Mouse (Mus musculus) heart, embryonic 14.5 days (tissue): ENCODE measurements around the gene Akap17b. TPM values are rescaled to one million over a fixed set of nuclear protein-coding genes. Genes with fewer than 3 reads are reported as not detected.

Experiments used
- ATAC-seq: fragments of 200-750 bp; cut with Nextera tagmentation; 2 replicates; pipeline ENCODE4 v1.8.0; 2017; ENCODE audit warnings: low read depth, moderate TSS enrichment; ENCODE audit not compliant: insufficient number of reproducible peaks, insufficient read depth, low FRiP score
- H3K27ac ChIP-seq, 2 experiments: fragments of 200-500 bp in 1 of 2; fragments of 300-500 bp in 1 of 2; sonication (generic) in 1 of 2; replicated peaks in 1 of 2; 2 replicates each; pipeline ENCODE4 v1.5.1; 2012 to 2014; ENCODE audit warnings: low read depth in 2 of 2, low read length in 2 of 2, control low read depth in 1 of 2, mild to moderate bottlenecking in 1 of 2, mixed read lengths in 1 of 2; ENCODE audit not compliant: control insufficient read depth in 1 of 2, insufficient read depth in 1 of 2
- H3K27me3 ChIP-seq: fragments of 300-500 bp; sonication (generic); 2 replicates; pipeline ENCODE4 v1.6.1; 2014; ENCODE audit warnings: mild to moderate bottlenecking, low read length, control low read depth; ENCODE audit not compliant: control insufficient read depth, insufficient read depth
- H3K36me3 ChIP-seq: fragments of 300-500 bp; sonication (generic); 2 replicates; pipeline ENCODE4 v1.6.1; 2014; ENCODE audit warnings: mild to moderate bottlenecking, control low read depth, low read length, mixed read lengths; ENCODE audit not compliant: control insufficient read depth, insufficient read depth
- H3K4me1 ChIP-seq, 2 experiments: fragments of 200-500 bp in 1 of 2; fragments of 300-500 bp in 1 of 2; sonication (generic) in 1 of 2; 2 replicates each; pipeline ENCODE4 v1.6.1; 2012 to 2014; ENCODE audit warnings: low read length in 2 of 2, control low read depth in 1 of 2, mixed read lengths in 1 of 2; ENCODE audit not compliant: control insufficient read depth in 2 of 2, insufficient read depth in 2 of 2
- H3K4me2 ChIP-seq: fragments of 300-500 bp; sonication (generic); 2 replicates; pipeline ENCODE4 v1.6.1; 2014; ENCODE audit warnings: mild to moderate bottlenecking, low read length
- H3K4me3 ChIP-seq, 2 experiments: fragments of 200-500 bp in 1 of 2; fragments of 300-500 bp in 1 of 2; sonication (generic) in 1 of 2; 2 replicates each; pipeline ENCODE4 v1.5.1; 2012 to 2014; ENCODE audit warnings: low read length in 2 of 2, mild to moderate bottlenecking in 2 of 2, control low read depth in 1 of 2, low read depth in 1 of 2, moderate library complexity in 1 of 2; ENCODE audit not compliant: control insufficient read depth in 1 of 2, insufficient read depth in 1 of 2
- H3K9ac ChIP-seq: fragments of 300-500 bp; sonication (generic); 2 replicates; pipeline ENCODE4 v1.6.1; 2014; ENCODE audit warnings: mild to moderate bottlenecking, low read length
- H3K9me3 ChIP-seq: fragments of 300-500 bp; sonication (generic); 2 replicates; pipeline ENCODE4 v1.6.1; 2016; ENCODE audit warnings: low read length, control low read depth; ENCODE audit not compliant: control insufficient read depth
- WGBS: fragments of 180-500 bp; shearing (Covaris S2); extraction: QIAGEN DNeasy Blood & Tissue Kit; methylation state at CpG from one replicate; pipeline ENCODE4 v1.1.7; 2014; 5-methylcytosine and 5-hydroxymethylcytosine counted together
- polyA plus RNA-seq: library from polyadenylated mRNA; unstranded; fragments of >200 nt; fragmentation: Nextera tagmentation; extraction: Ambion mirVana; gene quantifications from 2 replicates; pipeline ENCODE4 v1.2.1, GENCODE M21; 2014

Gene Akap17b
- 1.5 and 2.0 TPM in 2 replicates for polyA plus RNA-seq

DNA sequence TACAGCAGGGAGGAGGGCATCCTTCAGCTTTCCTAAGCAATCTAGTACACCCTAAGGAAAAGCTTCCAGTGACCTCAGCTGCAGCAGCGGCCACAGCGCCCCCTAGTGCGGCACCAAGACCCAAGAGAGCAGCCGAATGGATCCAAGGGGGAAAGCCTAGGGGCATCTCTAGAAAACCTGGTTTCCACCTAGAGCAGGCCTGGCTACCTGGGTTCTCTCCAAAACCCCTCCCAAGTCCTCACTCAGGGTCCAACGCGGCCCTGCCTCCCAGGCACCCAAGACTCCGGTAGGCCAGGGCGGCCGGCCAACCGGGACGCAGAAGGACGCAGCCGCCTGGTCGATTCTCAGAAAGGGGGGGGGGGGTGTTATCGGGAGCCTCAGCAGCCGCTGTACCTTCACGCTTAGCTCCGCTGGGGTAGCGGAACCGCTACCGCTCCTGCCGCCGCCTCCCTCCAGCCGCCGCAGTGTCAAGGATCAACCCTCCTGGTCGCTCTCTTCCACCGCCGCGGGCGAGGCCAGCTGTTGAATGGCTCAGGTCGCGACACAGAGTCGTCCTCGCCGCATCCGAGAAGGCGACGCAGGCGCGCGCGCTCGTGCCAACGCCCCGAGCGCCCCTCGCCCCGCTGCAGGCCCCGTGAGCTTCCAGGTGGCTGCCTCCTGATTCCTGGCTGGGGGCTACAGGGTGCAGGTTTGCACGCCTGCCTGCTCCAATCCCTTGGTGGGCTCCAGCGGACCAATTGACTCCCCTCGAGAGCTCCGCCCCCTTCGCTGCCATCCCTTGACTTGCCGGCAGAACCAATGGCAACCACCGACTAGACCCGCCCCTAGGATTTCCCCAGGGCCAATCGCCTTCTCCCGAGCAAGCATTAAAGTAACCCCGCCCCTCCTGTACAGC, at the start of gene Akap17b:
Gene Akap17b, minus strand, starts transcription at position 739 of the 895 bp plus-strand sequence.
- no peaks in the 10 kb centered on the region; a peak in 1 of 4 replicates for H3K4me1 ChIP-seq
- peak within 1 kb of the TSS; percentile 58 for H3K4me2 ChIP-seq
- H3K4me3 ChIP-seq, result peak within 1 kb of the TSS; percentile 51 to 61
- H3K27me3 ChIP-seq, result no peaks in the 10 kb centered on the region
- peak within 1 kb of the TSS; percentile 73 for H3K9ac ChIP-seq
- peak; percentile 91 for ATAC-seq
- no peaks in the 10 kb centered on the region for H3K9me3 ChIP-seq
- peak within 1 kb of the TSS in 1 of 2 experiments; percentile 62; a peak in 1 of 4 replicates for H3K27ac ChIP-seq
- 23% methylated on average over 40 of the region's 60 CpGs for WGBS
- H3K36me3 ChIP-seq, result no peaks in the 10 kb centered on the region

DNA sequence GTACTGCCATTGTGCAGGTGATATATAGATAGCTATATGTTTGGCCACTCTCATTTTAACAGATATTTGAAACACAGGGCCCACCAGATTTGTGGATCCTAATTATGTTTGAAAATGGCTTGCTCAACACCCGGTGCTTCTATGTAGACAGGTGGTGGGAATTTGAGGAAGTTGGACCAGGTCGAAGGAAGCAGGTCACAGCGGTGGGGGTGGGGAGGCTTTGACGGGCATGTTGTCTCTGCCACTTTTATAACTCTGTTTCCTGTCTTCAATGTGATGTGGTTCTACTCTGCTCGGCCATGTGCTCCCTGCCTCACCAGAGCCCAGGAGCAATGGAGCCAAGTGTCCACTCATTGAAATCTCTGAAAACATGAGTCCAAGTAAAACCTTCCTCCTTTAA, 46.2 kb upstream of the Akap17b start:
- 73% methylated on average over 5 of the region's 5 CpGs for WGBS
- Histone ChIP-seq H3K9me3 (no peaks in the 10 kb centered on the region), H3K27ac (no peak overlapping the region)

GRCm38 (mm10) chrX:36689655-36690054, 44.5 kb upstream of the Akap17b start:
- Histone ChIP-seq H3K27me3 (no peaks in the 10 kb centered on the region), H3K4me3 (no peak overlapping the region), H3K36me3 (no peaks in the 10 kb centered on the region), H3K4me2 (no peak overlapping the region), H3K27ac (no peak overlapping the region), H3K9ac (no peak overlapping the region), H3K9me3 (no peaks in the 10 kb centered on the region), H3K4me1 (no peaks in the 10 kb centered on the region)
- no peak for ATAC-seq

More for the DNA sequence above, 46.2 kb upstream of the Akap17b start:
- no peaks in the 10 kb centered on the region for H3K36me3 ChIP-seq
- ATAC-seq, result no peak
- no peak overlapping the region for H3K9ac ChIP-seq
- H3K4me1 ChIP-seq, result no peaks in the 10 kb centered on the region
- no peak overlapping the region for H3K4me3 ChIP-seq
- H3K4me2 ChIP-seq, result no peak overlapping the region
- no peaks in the 10 kb centered on the region for H3K27me3 ChIP-seq

GRCm38 (mm10) chrX:36676836-36677235, 31.6 kb upstream of the Akap17b start:
- H3K36me3 ChIP-seq, result no peaks in the 10 kb centered on the region
- H3K4me1 ChIP-seq, result no peaks in the 10 kb centered on the region
- H3K9ac ChIP-seq, result no peak overlapping the region
- 42% methylated on average over 1 of the region's 1 CpGs for WGBS
- H3K27me3 ChIP-seq, result no peaks in the 10 kb centered on the region
- H3K27ac ChIP-seq, result no peak overlapping the region
- no peaks in the 10 kb centered on the region for H3K9me3 ChIP-seq
- no peak overlapping the region for H3K4me2 ChIP-seq
- no peak overlapping the region for H3K4me3 ChIP-seq
- no peak for ATAC-seq

- H3K9ac ChIP-seq, result no peak overlapping the region
- no peak overlapping the region for H3K27ac ChIP-seq
- no peaks in the 10 kb centered on the region for H3K36me3 ChIP-seq
- no peak overlapping the region for H3K4me2 ChIP-seq
- 44% methylated on average over 2 of the region's 2 CpGs for WGBS
- H3K9me3 ChIP-seq, result no peaks in the 10 kb centered on the region
- no peaks in the 10 kb centered on the region for H3K4me1 ChIP-seq
- ATAC-seq, result no peak
- H3K4me3 ChIP-seq, result no peak overlapping the region
- H3K27me3 ChIP-seq, result no peaks in the 10 kb centered on the region
These were observed 27.5 kb upstream of the Akap17b start for GRCm38 (mm10) chrX:36672708-36673107.

DNA sequence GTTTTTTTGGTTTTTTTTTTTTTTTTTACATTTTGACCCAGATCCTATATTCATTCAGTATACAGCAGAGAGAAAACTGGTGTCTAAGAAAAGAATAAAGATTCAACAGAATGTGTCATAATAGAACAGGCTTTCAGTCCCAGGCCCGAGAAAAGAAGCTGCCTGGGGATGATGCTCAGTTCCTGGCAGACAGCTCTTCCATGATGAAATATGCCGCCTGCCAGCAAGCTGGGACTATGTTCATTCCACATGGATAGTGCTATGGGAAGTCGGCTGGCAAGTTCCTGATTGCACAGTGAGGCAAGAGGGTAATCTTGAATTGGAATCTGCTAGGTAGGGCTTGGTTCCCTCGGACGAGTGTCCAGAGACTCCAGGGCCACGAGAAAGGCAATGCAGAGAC, 5.1 kb downstream of the Akap17b start:
- Histone ChIP-seq H3K9me3 (no peaks in the 10 kb centered on the region), H3K27me3 (no peaks in the 10 kb centered on the region), H3K4me2 (no peak overlapping the region), H3K4me3 (no peak overlapping the region), H3K27ac (no peak overlapping the region), H3K4me1 (no peaks in the 10 kb centered on the region; a peak in 1 of 4 replicates), H3K36me3 (no peaks in the 10 kb centered on the region), H3K9ac (no peak overlapping the region)
- no peak for ATAC-seq
- WGBS, result 70% methylated on average over 6 of the region's 6 CpGs

DNA sequence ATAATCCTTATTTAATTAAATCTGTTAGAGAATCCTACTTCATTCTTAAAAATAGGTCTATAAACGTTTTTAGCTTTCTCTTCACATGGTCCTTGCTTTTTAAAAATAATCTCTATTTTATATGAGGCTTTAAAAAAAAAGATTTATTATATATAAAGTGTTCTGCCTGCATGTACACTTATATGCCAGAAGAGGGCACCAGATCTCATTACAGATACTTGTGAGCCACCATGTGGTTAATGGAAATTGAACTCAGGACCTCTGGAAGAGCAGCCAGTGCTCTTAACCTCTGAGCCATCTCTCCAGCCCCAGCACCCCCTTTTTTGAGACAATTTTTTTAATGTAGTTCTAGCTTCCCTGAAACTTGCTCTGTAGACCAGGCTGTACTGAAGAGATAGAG, 14.4 kb downstream of the Akap17b start:
- WGBS, result 6% methylated on average over 1 of the region's 1 CpGs
- Histone ChIP-seq H3K9me3 (no peaks in the 10 kb centered on the region), H3K27me3 (no peaks in the 10 kb centered on the region), H3K4me3 (no peak overlapping the region), H3K9ac (no peak overlapping the region), H3K4me2 (no peak overlapping the region), H3K36me3 (no peaks in the 10 kb centered on the region), H3K27ac (no peak overlapping the region), H3K4me1 (no peaks in the 10 kb centered on the region; a peak in 1 of 4 replicates)
- ATAC-seq, result no peak
